Mouse (Mus musculus) C2C12 (cell line): ENCODE measurements around the gene Zfp790. TPM values are rescaled to one million over a fixed set of nuclear protein-coding genes. Genes with fewer than 3 reads are reported as not detected.

Experiments
- H3K27me3 ChIP-seq: one replicate; pipeline ENCODE4 v1.6.1; 2011; ENCODE audit not compliant: control insufficient read depth, insufficient read depth, insufficient read length
- H3K36me3 ChIP-seq: one replicate; pipeline ENCODE4 v1.6.1; 2011; ENCODE audit not compliant: control insufficient read depth, insufficient read depth
- H3K4me3 ChIP-seq: one replicate; pipeline ENCODE4 v1.5.1; 2011; ENCODE audit warnings: mild to moderate bottlenecking, control low read depth; ENCODE audit not compliant: poor library complexity, insufficient read depth, severe bottlenecking
- H3K79me2 ChIP-seq: one replicate; pipeline ENCODE4 v1.6.1; 2011; ENCODE audit not compliant: control insufficient read depth, insufficient read depth
- H3K79me3 ChIP-seq: one replicate; pipeline ENCODE4 v1.6.1; 2011; ENCODE audit warnings: low read depth, control low read depth
- H3ac ChIP-seq: one replicate; pipeline ENCODE3; 2011; ENCODE audit warnings: low read depth; ENCODE audit not compliant: control insufficient read depth, insufficient read length
- CEBPB ChIP-seq: IDR thresholded peaks from one replicate; pipeline ENCODE4 v1.6.1; 2011; ENCODE audit warnings: low read depth, mild to moderate bottlenecking, control low read depth, moderate library complexity
- CTCF ChIP-seq: IDR thresholded peaks from one replicate; pipeline ENCODE4 v1.5.1; 2011; ENCODE audit not compliant: control insufficient read depth, insufficient read depth, insufficient read length
- FOSL1 ChIP-seq: IDR thresholded peaks from one replicate; pipeline ENCODE4 v1.8.0; 2011; ENCODE audit warnings: mild to moderate bottlenecking, low read length; ENCODE audit not compliant: poor library complexity, insufficient read depth, severe bottlenecking
- MAX ChIP-seq: IDR thresholded peaks from one replicate; pipeline ENCODE4 v1.6.1; 2011; ENCODE audit warnings: mild to moderate bottlenecking, control low read depth
- MYOD1 ChIP-seq: IDR thresholded peaks from one replicate; pipeline ENCODE4 v1.6.1; 2011; ENCODE audit warnings: low read depth; ENCODE audit not compliant: control insufficient read depth, insufficient read length
- MYOG ChIP-seq: IDR thresholded peaks from one replicate; pipeline ENCODE4 v1.6.1; 2011; ENCODE audit not compliant: control insufficient read depth, insufficient read length; ENCODE audit errors: extremely low read depth
- USF1 ChIP-seq: IDR thresholded peaks from one replicate; pipeline ENCODE4 v1.6.1; 2011; ENCODE audit warnings: low read depth, mild to moderate bottlenecking, control low read depth, moderate library complexity
- polyA plus RNA-seq: library from polyadenylated mRNA; unstranded; fragments of >200 nt; fragmentation: generic; extraction: Trizol; gene quantifications from one replicate; pipeline ENCODE4 v1.2.1, GENCODE M21; 2012; ENCODE audit warnings: missing spikeins

The Zfp790 gene
- polyA plus RNA-seq, 1 experiment = 2.5 TPM

- Histone ChIP-seq H3K79me2 (peaks cover 22% of the 10 kb centered on the region), H3ac (no peak overlapping the region), H3K79me3 (peaks cover 20% of the 10 kb centered on the region), H3K36me3 (peaks cover 80% of the 10 kb centered on the region), H3K27me3 (no peaks in the 10 kb centered on the region), H3K4me3 (no peak overlapping the region)
- no peak for TF ChIP-seq FOSL1
These were observed 41.5 kb upstream of the Zfp790 start for GRCm38 (mm10) chr7:29774371-29774770.

GRCm38 (mm10) chr7:29776568-29776967, 39.3 kb upstream of the Zfp790 start:
- Histone ChIP-seq H3K79me3 (peaks cover 4% of the 10 kb centered on the region), H3K79me2 (no peaks in the 10 kb centered on the region), H3ac (no peak overlapping the region), H3K27me3 (no peaks in the 10 kb centered on the region), H3K4me3 (no peak overlapping the region), H3K36me3 (peaks cover 75% of the 10 kb centered on the region)
- TF ChIP-seq MYOD1 = no peak
- no peak for TF ChIP-seq FOSL1
- no peak for TF ChIP-seq MYOG
- no peak for TF ChIP-seq CTCF
- TF ChIP-seq MAX = no peak
- no peak for TF ChIP-seq CEBPB
- TF ChIP-seq USF1 = no peak

- H3K79me3 ChIP-seq = peaks cover 3% of the 10 kb centered on the region
- H3K27me3 ChIP-seq = no peaks in the 10 kb centered on the region
- TF ChIP-seq MAX (no peak), CEBPB (no peak), USF1 (no peak), FOSL1 (no peak), CTCF (no peak), MYOG (no peak), MYOD1 (no peak)
These were observed 38.5 kb upstream of the Zfp790 start for GRCm38 (mm10) chr7:29777372-29777771.

GRCm38 (mm10) chr7:29783871-29784551, 31.9 kb upstream of the Zfp790 start, which contains the start of gene Zfp30:
Gene Zfp30, plus strand, starts transcription at chr7:29783998.
- no peak for TF ChIP-seq CTCF
- TF ChIP-seq USF1 = no peak
- TF ChIP-seq FOSL1 = no peak
- peak within 1 kb of the TSS; percentile 71 for H3ac ChIP-seq
- no peaks in the 10 kb centered on the region for H3K27me3 ChIP-seq
- no peaks in the 10 kb centered on the region for H3K79me3 ChIP-seq
- H3K36me3 ChIP-seq = peaks cover 2% of the 10 kb centered on the region
- peak within 1 kb of the TSS; percentile 51 for H3K4me3 ChIP-seq
- H3K79me2 ChIP-seq = no peaks in the 10 kb centered on the region

More at GRCm38 (mm10) chr7:29777372-29777771, 38.5 kb upstream of the Zfp790 start:
- Histone ChIP-seq H3K79me2 (no peaks in the 10 kb centered on the region), H3K4me3 (no peak overlapping the region), H3K36me3 (peaks cover 66% of the 10 kb centered on the region), H3ac (no peak overlapping the region)

GRCm38 (mm10) chr7:29785023-29785422, 30.9 kb upstream of the Zfp790 start:
- Histone ChIP-seq H3K27me3 (no peaks in the 10 kb centered on the region), H3K4me3 (no peak overlapping the region), H3K36me3 (no peaks in the 10 kb centered on the region), H3ac (no peak overlapping the region), H3K79me2 (no peaks in the 10 kb centered on the region), H3K79me3 (no peaks in the 10 kb centered on the region)
- TF ChIP-seq MYOG = no peak
- no peak for TF ChIP-seq USF1
- no peak for TF ChIP-seq CTCF
- no peak for TF ChIP-seq FOSL1
- TF ChIP-seq MAX = no peak
- no peak for TF ChIP-seq MYOD1
- TF ChIP-seq CEBPB = no peak

GRCm38 (mm10) chr7:29785888-29786287, 30.0 kb upstream of the Zfp790 start:
- Histone ChIP-seq H3K36me3 (no peaks in the 10 kb centered on the region), H3K27me3 (no peaks in the 10 kb centered on the region), H3K79me3 (no peaks in the 10 kb centered on the region), H3ac (no peak overlapping the region), H3K79me2 (no peaks in the 10 kb centered on the region), H3K4me3 (no peak overlapping the region)
- TF ChIP-seq MYOD1 (no peak), MAX (no peak), CEBPB (no peak), USF1 (no peak), CTCF (no peak), FOSL1 (no peak), MYOG (no peak)
